Mouse (Mus musculus) kidney, postnatal 36 days (tissue): ENCODE measurements at regions not wholly inside any gene's neighbourhood (a gene's known extent, or its start where the extent isn't known, plus 50 kb on each side); places are given as distances from the start of the nearest gene placed in this dataset.

Source experiments
- DNase-seq, 2 experiments: peaks; one replicate each; pipeline ENCODE4 v3.0.0; 2021 to 2022; ENCODE audit warnings: mixed read lengths in 2 of 2

GRCm38 (mm10) chr11:19470648-19471341 lies 452.0 kb upstream of the Meis1 start:
- peak; percentile 2 to 18 for DNase-seq

GRCm38 (mm10) chr11:19475068-19475786 lies 448.9 kb upstream of the Spred2 start:
- DNase-seq = no peak

- DNase-seq = no peak
Measured at GRCm38 (mm10) chr11:19493089-19493756, 431.0 kb upstream of the Spred2 start.

- DNase-seq = no peak
Measured at GRCm38 (mm10) chr11:19521721-19522120, 402.5 kb upstream of the Spred2 start.

DNA sequence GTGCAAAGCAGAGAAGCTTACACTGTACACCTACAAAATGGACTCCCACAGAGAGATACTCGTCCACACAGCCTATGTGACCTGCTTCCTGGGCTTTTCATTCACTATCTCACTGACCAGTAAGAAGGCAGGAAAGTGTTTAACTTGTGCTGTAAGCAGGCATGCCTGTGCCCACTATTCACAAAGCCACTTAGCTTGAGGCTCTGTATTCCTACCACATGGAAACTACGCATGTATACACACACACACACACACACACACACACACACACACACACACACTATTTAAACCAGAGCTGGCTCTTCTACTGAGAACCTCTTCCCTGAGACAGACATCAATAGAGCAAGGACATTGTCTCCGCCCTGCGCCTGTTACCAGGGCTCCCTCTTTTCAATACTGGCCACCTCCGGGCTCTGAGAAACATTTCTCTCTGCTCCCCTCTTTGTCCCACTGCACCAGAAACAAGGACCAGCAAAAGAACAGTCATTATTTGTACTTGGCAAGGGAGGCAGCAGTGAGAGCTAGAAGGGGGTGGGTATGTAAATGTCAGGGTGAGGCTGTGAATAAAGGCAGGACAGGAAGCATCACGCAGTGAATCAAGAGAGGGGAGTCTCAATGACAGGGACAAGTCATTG lies 400.2 kb upstream of the Spred2 start:
- no peak for DNase-seq

DNA sequence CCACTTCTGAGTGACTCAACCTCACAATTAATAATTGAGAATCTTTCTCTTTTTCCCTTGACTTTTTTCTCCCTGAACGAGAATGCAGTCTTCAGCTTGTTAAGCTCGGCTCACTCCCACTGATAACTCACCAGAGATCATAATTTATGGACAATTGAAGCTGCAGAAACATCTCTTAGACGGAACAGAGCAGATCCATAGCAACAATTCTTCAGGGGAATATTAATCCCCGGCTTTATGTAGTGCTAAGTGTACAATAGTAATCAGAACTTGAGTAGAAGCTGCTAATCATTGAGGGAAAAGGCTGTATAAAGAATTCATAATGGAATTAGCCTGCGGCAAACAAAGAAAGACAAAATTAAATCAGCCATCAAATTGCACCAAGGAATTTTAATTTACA lies 395.0 kb upstream of the Spred2 start:
- DNase-seq = no peak

- no peak for DNase-seq
Measured at GRCm38 (mm10) chr11:19530652-19531051, 393.5 kb upstream of the Spred2 start.

- DNase-seq = peak; percentile 27 to 54
Measured at GRCm38 (mm10) chr11:19531255-19532003, 392.7 kb upstream of the Spred2 start.

- no peak for DNase-seq
Measured at GRCm38 (mm10) chr11:19532867-19533266, 391.3 kb upstream of the Spred2 start.

DNA sequence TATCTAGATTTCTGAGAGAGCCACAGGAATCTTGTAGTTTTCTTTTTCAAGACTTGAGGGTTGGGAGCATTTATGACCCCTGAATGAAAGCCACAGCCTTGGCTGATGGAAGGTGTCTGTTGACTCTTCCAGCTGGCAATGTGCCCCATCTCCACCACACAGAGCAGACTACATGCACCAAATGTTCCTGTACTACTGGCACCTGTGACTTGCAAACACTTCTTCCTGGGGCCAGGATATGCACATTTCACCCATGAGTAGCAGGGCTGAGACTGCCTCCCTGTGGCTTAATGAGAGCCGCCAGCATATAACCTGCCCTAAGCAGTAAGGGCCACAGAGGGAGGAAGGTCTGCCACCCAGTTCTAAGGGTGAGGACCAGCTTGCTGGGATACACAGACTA lies 390.5 kb upstream of the Spred2 start:
- DNase-seq = peak in 1 of 2 experiments; percentile 4

- DNase-seq = no peak
Measured at GRCm38 (mm10) chr11:19535215-19535614, 389.0 kb upstream of the Spred2 start.

DNA sequence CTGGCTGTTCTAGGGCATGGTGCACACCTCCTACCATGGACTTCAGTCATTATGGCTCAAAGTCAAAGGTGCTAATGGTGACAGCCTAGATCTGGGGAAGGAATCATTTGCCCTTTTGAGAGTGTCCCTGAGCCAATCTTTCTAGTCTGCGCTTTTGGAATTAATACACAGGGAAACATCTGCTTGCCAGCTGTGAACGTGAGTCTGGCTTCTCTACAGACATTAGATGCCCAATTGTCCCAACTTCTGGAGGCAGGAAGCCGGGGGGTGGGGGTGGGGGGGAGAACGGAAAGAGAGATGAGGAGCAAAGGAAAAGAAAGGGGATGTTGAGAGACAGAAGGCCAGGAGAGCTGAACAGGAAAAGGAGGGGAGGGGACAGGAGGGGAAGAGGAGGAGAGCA lies 377.9 kb upstream of the Spred2 start:
- DNase-seq = no peak

- no peak for DNase-seq
Measured at GRCm38 (mm10) chr11:19554316-19554946, 369.7 kb upstream of the Spred2 start.

DNA sequence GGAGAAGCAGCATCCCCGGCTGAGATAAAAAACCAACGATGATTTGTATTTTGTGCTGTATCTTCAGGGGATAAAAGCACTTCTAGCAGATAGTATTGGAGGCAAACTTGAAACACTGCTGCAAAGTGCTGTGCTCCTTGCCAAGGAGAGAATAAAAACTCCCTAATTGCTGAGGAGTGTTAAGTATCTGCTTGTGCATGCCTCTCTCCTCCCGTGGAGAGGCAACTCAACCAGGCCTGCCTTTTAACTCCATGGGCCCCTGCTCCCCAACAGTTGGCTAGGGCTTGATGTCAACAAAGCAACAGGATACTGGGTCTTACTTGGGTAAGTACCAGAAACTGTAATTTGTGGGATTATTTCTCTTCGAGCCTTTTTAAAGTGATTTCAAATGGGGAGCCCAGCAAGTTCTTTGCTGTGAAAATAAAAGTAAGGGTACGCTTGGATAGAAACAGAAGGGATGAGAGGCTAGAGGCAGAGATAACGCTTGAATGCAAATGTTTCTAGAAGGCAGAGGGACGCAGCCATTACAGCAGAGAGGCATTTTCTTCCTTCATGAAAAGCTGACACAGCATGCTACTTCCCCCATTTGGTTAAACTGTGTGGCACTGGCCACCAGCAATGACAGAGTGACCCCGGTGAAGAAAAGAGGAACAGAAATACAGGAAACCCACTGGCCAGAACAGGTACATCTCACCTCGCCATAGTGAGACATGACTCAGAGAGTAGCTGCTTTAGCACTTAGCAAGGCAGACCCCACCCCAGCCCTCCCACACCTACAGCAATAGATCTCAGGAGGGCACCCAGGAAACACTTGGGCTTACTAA lies 369.0 kb upstream of the Spred2 start:
- DNase-seq = no peak

DNA sequence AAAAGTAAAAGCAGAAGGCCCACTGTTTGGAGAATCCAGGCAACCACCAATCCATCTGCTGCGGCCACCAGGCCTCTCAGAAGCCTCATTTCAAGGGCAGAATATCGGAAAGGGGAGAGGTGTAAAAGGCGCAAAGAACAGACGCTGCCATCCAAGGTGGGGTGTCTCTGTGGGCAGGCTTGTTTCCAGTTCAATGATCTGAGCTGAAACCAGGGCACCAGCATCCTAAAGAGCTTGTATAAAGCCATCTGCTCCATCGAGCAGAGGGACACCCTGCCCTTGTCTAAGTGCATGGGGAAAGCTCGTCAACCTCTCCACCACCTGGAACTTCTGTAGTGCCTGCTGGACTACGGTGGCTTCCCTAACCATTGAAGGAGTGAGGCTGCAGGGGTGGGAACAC lies 363.7 kb upstream of the Spred2 start:
- DNase-seq = no peak

DNA sequence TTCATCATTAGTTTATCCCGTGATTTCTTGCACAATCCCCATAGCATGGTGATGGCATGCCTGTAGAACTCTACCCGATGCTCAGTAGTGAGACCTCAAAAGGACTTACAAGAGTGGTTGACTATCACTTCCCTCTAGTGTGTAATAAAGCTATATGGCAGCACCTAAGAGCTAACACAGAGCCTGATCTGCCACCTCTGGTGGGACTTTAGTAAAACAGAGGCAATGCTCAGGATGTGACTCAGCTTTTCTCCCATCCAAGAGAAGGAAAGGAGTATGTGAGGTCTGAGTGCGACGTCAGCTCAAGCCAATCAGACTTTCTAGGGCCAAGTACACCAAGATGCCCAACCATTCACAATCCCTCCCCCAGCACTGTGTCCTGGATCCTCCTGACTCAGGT lies 361.5 kb upstream of the Spred2 start:
- no peak for DNase-seq

DNA sequence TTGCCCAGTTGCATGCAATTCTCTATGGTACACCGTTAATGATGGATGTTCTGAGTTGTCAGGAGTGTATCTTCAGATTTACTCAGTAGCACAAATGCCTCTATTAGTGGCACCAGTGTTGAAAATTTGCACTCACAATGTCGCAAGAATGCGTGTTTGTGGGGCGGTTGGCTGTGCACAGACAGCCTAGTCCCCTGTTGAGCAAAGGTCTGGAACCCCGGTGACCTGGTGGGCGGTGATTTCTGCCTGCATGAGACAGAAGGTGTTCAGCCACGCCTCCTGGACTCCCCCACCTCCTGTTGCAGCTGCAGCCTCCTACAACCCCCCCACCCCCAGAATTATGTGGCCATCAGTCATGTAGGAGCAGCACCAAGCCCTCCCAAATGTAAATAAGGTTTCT lies 338.9 kb upstream of the Spred2 start:
- no peak for DNase-seq

DNA sequence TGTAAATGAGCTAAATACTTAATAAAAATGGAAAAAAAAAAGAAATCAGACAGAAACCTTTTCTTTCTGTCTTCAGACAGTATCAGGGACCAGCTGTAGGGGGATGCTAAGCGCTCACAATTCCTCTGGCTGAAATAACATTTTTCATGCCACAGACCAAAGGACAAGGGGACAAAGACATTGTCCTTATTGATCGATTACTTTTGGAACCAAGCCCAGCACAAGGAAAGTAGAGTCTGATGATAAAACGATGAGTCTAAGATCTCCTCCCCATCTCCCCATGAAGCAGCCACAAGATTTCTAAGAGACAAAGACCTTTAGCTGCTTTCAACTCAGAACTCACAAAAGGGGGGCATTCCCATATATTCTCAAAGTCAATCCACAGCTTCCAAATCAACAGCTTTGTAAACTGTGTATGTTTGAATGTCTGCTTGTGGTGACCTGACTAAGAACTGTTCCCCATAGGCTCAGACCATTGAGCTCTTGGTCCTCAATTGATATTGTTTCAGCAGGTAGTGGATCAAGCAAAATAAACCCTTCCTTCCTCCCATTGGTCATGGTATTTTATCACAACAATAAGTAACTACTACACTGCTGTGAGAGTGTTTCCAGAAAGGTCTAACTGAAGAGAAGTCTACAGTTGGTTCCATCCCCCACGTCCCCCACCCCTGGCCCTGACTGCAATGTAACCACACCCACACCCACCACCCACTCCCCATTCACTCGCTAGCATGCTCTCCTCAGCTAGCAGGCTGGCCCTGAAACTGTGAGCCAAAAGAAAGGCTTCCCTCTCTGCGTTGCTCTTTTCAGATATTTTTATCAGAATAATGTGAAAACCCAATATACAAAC lies 331.4 kb upstream of the Spred2 start:
- no peak for DNase-seq

GRCm38 (mm10) chr11:19595107-19595506 lies 329.1 kb upstream of the Spred2 start:
- no peak for DNase-seq

GRCm38 (mm10) chr11:19596336-19596735 lies 327.8 kb upstream of the Spred2 start:
- no peak for DNase-seq
